Mouse (Mus musculus) mesoderm, embryonic 11.5 days (tissue): ENCODE measurements around the gene Abcc4.
A peak's percentile ranks its signal among the peaks of the same experiment; 100 is the strongest.

Experiments used
- DNase-seq: peaks from one replicate; pipeline ENCODE4 v3.0.0-alpha.2; 2012; ENCODE audit warnings: low read depth, low spot score

Gene Abcc4

DNA sequence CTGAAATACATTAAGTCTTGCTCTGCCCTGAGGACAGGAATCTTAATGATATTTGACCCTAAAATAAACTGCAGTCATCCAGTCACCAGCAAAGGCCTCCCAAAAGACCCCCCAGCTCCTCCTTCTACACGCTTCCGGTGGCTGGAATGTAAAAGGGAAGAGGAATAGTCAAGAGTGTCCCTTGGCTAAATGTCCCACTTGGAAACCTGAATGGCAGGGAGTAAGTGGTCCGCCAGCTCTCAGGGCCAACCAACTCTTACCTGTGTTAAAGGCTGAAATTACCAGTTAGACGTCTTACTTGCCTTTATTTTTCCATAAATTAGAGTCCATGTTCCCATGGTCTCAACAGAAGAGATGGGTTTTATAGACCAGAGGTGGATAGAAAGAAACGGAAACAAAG is 6.9 kb upstream of the Abcc4 start:
- no peak for DNase-seq

DNA sequence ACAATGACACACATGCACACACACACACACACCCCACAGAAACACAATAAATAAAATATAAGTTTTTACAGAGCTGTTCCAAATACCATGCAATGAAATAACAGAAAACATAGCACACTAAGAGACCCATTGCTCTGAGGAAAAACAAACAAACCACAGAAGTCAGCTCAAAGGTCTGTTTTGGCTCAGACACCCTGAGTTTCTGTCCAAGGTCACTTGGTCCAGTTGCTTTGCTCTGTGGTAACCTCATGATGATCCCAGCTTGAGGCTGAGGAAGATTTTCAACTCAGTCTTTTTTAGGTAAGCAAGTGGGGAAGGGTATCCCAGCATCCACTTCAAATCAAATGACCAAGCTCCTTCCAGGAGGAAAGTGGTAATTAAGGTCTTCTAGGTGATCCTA is 4.9 kb upstream of the Abcc4 start:
- no peak for DNase-seq

DNA sequence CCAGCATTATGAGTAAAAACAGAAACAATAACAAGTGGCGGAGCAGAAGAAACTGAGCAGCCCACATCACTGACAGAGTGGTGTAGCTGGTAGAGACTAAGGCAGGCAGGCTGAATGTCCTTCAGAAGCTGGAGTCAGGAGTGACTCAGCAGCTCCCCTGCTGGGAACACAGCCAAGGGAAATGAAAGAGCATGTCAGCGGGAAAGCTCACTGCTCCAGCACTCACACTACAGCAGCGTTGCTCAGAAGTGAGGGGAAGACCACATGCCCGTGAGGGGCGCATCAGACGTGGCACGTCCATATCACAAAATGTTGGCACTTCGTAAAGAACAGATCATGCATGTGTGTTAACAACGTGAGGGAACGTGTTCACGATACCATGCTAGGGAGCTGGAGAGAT is 3.7 kb upstream of the Abcc4 start:
- peak; percentile 71 for DNase-seq

DNA sequence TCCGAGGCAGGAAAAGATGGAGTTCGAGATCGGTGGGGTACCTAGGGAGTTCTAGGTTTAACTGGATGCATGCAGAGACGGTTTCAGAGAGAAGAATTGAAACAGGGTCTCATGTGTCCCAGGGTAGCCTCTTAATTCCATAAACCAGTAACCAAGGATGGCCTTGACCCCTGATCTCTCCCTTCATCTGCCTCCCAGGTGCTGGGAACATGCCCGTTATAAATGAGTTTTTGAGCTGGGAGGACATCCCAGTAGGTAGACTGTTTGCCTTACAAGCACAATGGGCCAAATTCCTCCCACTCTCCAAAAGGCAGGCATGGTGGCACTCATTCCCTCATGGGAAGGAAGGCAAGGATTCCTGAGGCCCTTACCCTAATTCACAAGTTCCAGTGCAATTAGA is 2.1 kb upstream of the Abcc4 start:
- no peak for DNase-seq

DNA sequence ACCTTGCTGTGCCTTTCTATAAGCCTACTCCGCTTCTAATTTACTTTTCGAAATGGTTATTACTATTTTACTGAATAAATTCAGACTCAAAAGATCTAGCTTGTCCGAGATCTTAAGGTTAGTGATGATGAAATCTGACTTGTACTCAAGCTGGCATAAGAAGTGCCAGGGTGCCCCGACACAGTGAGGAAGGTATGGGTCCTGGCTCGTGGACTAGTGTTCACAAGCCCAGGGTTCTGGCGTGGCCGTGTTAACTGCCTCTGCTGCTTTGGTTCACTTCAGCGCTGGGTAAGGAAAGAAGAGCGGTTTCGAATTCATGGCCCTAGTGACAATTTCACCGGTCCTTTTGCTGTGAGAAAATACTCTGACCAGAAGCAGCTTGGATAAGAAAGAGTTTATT is 943 bp upstream of the Abcc4 start:
- no peak for DNase-seq

DNA sequence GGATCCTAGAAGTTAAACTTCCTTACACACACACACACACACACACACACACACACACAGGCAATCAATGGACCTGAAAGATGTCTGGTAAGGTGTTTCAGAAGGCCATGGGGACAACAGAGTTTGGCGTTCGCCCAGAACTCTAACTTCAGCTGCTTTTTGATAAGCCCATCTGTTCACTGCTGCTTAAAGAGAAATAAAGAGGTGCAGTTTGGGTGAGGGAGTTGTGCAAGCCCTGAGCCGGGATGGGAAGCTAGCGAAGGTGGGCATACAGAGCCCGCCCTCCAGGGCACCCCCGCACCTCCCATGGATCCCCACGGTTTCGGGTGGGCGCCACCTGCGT is 583 bp downstream of the Abcc4 start:
- no peak for DNase-seq

DNA sequence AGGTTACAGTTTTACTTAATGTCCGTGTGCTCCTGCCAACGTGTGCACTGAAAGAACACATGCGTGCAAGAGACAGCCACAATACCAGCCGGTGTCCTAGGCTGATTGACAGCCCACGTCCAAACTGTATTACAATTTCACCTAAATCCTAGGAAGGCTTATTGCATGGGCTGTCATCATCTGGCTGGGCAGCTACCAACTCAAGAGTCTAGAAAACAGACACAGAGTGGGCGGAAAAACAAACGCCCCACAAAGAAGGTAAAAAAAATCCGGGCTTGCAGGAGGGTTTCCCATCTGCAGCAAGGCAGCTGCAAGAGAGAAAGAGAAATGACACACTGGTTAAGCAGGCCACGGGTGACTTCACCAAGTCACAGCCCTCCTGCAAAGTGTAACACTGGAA is 2.7 kb downstream of the Abcc4 start:
- no peak for DNase-seq

DNA sequence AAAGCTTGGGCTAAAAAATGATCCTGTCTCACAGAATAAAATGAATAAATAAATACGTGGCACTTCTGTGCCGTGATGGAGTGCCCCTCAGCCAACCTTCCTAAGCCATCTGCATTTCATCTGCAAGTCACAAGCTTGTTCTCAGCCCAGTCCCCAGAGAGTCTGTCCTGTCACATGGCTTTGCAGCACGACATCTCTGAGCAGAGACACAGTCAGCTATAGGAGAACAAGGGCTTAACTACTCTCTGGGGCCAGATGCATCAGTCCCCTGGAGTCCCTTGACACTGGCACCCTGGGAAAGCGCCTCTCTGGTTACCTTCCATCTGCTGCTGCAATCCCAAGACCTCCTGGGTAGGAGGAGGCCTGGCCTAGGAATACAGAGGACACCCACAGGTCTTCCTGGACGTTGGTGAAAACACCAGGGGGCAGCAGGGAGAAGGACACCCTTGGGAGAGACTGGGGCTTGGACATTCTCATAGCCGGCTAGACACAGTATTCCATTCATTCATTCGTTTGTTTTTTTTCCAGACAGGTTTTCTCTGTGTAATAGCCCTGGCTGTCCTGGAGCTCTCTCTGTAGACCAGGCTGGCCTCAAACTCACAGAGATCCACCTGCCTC is 3.9 kb downstream of the Abcc4 start:
- DNase-seq = no peak

DNA sequence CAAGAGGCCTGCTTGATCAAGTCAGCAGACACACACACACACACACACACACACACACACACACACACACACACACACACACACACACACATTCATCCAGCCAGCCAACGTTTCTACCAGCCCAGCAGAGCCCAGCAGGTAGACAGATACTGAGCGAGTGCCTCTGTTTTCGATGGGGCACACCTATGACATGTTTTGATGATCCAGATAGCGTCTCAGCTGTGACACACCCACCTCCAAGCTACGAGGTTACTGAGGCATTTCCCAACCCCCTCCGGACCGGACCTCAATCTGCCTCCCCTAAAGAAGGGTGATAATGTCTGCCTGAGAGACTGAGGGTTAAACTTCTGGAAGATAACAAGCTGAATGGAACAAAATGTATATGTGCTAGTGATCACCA is 5.4 kb downstream of the Abcc4 start:
- no peak for DNase-seq

DNA sequence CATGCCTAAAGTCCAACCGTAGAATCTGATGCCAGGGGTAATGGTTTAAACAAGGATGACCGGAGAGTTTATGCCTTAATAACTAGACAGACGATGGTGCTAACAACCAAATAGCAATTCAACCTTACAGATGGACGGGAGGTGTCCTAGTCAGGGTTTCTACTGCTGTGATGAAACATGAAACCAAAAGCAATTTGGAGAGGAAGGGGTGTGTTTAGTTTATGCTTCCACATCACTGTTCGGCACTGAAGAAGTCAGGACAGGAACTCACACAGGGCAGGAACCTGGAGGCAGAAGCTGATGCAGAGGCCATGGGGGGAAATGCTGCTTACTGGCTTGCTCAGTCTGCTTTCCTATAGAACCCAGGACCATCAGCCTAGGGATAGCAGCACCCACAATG is 6.1 kb downstream of the Abcc4 start:
- no peak for DNase-seq

DNA sequence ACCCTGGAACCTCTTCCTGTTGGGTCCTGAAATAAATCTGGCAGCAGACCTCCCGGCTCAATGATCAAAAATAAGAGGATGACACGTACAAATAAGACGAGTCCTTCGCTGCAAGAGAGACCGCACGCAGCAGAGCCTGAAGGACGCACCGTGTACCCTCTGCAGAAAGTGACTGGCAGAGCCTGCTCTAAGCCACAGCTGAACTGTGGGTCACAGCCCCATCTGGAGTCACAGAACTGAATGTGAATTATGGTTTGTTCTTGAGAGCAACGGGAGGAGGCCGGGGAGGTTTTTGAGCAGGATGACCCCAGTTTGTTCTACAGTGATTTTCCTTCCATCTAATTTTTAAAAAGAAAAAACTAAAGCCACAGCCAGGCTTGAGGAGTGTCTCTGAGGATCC is 6.5 kb downstream of the Abcc4 start:
- no peak for DNase-seq

DNA sequence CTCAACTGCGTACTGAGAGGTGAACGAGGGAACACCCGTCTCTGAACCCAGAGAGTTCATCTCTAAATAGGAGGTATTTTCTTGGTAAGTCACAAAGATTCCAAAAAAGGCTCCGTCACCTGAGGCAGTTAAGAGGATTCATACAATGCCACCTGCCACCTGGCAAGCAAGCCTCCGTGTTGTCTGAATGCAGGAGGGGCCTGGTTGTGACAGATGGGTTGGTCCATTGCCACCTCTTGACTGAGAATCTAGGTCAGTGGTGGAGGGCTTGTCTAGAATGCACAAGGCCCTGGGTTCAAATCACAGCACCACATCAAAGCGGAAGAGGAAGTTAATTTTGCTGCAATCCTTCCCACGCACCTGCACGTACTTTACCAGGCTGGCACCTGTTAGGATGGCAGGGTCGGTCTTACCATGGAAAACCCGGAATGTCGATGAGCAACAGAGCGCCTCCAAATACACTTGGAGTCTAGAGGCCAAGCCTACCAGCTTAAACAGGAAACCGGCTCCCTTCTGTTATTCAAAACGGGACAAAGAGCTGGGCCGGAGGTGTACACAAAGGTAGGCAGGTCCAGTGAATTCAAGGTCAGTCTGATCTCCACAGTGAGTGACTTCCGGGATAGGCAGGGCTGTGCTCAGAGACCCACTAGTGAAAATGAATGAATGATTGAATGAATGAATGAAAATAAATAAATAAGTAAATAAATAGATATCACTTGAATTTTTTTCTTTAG is 9.3 kb downstream of the Abcc4 start:
- DNase-seq = no peak

DNA sequence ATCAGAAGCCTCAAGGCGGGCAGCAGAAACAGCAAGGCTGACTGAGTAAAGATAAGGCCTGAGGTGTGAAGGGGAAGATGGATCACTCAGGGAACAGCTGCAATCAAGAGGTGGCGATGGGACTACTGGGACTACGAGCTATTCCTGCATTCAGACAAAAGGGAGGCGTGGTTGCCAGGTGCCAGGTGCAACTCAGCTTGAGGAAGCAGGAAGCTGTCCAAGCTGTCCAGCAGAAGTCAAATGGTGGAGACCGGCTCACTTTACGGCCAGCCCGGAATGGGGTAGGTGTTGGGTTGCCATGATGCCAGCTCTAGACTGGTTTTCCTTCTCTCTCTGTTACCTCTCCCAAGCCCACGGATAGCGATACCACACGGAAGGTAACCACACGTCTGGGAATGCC is 10.2 kb downstream of the Abcc4 start:
- DNase-seq = no peak

DNA sequence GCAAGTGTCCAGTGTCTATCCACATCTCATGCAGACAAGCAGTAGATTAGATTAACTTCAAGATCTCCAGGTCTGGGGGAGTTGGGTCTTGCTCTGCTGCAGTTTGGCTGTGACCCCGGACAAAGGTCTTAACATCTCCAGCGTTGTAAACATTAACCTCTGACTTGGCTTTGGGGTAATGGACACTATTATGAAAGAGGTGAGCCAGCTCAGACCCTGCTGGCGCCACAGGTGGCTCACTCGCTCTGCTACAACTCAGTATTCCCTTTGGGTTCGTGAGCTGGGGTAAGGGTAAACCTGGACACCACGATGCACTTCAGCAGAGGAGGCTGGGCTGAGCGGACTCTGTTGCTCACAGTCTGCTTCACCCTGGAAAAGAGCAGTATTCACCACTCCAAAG is 11.7 kb downstream of the Abcc4 start:
- DNase-seq = no peak

DNA sequence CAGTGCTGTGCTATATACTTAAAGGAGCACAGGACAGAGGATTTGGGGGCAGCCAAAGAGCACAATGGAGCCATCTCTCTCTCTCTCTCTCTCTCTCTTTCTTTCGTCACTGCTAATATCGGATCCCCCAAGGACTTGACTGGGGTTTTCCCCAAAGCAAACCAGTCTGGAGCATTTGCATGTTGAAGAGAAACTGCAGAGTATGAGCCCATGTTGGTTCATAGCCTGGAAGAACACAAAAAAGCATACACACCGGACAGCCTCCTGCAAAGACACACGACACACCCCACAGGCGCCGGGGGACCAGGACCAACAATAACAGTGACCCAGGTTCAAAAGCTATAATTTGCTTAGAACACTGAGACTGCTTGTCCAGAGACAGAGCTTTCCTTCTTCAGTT is 14.1 kb downstream of the Abcc4 start:
- no peak for DNase-seq

DNA sequence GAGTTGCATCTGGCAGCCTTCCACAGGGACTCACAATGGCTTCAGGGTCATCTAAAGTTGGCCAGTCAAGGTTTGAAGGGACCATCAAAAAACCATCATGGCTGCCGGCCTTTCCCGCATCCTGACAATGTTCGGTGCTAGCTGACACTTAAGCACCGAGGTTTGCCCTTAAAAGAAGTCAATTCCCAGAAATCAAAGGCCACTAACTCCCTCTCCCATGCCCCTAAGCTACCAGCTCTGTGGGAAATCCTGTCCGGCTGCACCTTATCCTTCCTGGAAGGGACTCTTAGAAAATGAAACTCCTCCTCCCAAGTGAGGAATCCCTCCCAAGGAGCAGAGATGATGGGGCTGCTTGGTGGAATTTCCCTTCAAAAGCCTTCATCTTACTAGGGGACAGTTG is 14.6 kb downstream of the Abcc4 start:
- DNase-seq = no peak

DNA sequence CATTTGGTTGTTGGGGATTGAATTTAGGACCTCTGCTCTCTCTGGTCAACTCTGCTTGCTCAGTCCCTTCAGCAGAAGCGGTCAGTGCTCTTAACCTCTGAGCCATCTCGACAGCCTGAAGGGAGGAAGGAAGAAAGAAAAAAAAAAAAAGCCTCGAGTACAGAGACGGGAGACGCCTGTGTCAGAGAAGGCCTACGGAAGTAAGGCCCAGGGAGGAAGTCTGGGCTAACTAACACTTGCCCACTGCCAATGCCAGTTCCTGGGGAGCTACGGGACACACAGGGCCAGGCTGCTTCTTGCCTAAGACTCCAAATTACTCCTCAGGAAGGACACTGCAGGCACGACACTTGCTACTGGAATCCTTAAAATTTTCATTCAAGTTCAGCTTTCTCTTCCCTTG is 15.1 kb downstream of the Abcc4 start:
- DNase-seq = no peak

DNA sequence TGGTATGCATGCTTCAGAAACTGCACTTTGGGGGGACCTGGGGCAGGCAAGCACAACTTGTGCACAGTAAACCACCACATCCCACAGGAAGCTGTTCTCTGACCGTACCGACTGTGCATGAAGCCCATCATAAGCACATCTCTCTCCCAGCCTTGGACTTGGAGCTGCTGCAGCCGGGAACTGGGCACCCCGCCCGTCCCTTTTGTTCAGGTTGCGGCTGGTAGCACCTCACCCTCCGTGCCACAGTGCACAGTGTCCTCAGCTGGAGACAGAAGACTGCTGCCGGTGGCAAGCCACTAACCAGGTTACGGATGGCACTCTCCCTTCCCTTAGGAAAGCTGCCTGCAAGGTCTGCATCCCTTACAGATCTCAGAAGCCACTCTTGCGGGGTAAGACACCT is 15.7 kb downstream of the Abcc4 start:
- DNase-seq = no peak

DNA sequence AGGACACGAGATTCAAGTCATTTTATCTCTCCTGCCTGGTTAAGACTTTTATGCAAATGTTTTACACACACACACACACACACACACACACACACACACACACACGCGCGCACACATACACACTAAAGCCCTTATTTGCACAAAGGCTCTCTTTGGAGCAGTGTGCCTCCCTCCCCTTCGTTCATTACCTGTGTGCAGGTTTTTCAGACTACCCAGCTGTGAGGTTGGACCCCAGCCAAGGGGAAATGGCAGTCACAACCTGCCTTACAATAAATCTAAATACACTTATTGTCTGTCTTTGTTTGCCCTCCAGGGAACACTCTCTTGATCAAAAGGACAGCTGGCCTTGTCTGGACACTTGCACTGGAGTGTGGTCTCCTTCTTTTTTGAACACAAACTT is 17.4 kb downstream of the Abcc4 start:
- DNase-seq = no peak

DNA sequence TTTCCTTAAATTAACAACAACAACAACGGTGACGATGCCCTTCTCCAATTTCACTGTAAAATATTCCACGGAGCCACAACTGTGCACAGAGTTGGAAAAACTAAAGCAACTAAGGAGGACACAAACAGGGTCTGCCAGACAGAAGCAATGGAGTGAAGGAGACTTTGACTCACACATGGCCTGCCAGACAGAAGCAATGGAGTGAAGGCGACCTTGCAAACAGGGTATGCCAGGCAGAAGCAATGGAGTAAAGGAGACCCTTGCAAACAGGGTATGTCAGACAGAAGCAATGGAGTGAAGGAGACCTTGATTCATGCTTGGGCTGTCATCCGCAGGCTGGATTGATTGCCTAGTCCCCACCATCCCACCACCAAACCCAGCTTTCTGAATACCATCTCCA is 19.2 kb downstream of the Abcc4 start:
- no peak for DNase-seq

DNA sequence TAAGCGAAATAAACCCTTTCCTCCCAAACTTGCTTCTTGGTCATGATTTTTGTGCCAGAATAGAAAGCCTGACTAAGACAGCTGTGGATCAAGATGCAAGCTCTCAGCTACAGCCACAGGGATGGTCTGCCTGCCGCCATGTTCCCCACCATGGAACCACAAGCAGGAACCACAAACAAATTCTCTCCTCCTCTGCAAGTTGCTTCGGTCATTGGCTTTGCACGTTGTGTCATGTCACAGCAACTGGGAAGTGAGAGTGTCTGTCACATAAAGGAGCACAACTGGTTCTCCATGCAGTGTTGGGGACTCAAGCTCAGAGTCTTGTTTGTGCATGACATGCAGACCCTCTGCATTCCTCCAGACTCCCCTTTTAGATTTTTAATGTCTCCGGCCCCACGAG is 20.4 kb downstream of the Abcc4 start:
- no peak for DNase-seq

DNA sequence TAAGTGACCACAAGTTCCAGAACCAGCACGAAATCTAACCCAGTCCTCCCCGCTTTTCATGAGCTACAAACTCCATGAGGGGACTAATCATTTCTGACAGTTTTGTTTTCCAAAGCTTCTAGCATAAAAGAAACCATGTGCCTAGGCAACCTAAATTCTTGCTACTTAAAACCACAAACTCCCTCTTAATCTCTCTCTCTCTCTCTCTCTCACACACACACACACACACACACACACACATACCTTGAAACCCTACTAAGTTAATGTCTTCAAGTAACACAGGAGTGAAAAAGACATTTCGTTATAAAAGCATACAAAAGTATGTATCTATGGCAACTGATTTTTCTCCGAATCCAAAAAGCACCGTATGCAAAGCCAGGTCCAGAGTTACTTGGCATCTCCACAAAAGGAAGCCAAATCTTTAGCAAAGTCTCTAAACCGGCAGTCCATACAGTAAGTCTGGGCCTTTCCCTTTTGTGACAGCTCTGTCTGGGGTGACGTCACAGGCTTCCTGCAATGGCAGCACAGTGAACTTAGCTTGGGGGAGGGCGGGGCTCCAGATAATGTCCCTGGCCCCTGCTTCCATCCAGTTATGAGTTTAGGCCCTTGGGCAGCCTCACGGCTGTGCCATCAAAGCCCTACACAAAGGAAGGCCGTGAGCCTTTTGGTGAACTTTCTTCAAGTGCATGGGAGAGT is 23.5 kb downstream of the Abcc4 start:
- no peak for DNase-seq

DNA sequence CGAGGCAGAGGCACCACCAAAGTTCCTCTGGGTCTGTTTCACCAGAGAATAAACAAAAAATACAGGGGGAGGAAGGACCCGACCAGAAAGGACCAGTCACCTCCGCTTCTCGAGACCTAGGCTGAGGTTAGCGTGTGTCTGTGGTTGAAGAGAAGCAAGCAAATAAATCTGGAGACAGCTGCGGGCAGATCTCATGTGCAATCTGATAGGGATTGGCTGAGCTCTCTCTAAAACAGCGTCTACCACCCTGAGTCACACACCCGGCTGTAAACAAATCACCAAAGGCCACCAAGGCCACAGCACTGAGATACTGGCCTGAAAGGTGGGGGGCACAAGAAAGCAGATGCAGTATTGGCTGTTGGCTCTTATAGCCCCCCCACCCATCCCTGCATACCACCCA is 24.9 kb downstream of the Abcc4 start:
- no peak for DNase-seq
